Mouse (Mus musculus): ENCODE measurements around the gene Slc35b2.
A peak's percentile ranks its signal among the peaks of the same experiment; 100 is the strongest.

Slc35b2 gene

DNA sequence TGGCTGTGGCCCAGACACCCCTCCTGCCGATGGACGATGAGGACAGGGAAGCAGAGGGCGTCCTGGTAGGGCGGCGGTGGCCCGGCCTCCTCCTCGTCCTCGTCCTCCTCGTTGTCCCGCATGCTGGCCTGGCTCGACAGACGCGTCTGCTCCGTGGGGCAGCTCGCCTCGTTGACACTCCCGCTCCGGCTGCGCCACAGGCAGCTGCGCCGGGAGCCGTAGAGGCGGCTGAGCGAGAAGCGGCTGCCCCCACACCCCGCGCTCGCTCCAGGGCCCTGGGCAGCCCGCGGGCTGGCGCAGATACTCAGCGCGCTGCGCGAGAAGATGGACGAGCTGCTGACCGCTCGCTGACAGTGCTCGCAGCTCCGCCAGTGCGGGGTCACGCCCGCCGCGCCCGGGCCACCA lies 18.8 kb upstream of the Slc35b2 start:
- no peak for ATAC-seq (ENCODE audit: insufficient number of reproducible peaks, low FRiP score, low TSS enrichment)

DNA sequence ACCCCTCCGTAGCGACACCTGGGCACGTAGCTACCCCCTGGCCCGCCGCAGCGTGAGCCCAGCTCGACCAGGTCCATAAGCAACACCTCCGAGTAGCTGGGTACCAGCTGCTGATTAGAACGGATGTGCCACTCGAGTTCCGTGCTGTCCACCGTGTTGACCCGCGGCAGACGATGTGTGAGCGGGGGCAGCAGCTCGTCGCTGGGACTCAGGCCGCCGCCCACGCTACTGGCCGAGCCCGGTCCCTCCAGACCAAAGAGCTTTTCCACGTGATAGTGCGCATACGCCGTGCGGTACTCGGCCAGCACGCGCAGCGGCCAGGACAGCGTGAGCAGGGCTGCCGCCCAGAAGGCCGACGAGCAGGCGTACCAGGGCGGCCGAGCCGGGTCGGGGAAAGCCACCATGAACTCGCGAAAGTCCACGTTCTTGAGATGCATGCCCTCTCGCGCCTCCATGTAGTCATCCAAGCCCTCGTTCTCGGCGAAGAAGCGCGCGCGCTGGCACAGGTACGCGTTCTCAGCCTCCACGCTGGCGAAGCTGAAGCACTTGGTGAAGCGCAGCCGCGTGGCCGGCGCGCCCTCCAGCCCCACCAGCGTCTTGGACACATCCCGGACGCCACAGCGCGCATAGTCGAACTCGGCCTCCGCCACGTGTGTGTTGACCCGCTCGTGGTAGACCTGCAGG lies 18.3 kb upstream of the Slc35b2 start:
- ATAC-seq (ENCODE audit: insufficient number of reproducible peaks, low FRiP score, low TSS enrichment), result no peak

DNA sequence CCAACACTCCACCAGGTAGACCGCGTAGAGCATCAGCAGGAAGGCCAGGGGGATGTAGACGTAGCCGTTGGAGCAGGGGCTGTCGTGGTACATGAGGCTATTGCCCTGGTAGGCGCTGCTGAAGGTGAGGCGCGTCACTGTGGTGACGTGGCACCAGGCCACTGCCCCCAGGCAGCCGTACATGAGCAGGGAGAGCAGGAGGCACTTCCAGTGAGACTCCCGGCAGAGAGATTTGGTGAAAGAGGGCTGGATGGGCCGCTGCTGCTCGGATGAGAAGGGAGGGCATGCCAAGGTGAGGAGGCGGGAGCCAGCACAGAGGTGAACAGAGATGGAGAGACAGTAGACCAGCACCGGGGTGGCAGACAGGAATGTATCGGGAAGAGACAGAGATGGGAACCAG lies 16.7 kb upstream of the Slc35b2 start:
- no peak for ATAC-seq (ENCODE audit: insufficient number of reproducible peaks, low FRiP score, low TSS enrichment)

DNA sequence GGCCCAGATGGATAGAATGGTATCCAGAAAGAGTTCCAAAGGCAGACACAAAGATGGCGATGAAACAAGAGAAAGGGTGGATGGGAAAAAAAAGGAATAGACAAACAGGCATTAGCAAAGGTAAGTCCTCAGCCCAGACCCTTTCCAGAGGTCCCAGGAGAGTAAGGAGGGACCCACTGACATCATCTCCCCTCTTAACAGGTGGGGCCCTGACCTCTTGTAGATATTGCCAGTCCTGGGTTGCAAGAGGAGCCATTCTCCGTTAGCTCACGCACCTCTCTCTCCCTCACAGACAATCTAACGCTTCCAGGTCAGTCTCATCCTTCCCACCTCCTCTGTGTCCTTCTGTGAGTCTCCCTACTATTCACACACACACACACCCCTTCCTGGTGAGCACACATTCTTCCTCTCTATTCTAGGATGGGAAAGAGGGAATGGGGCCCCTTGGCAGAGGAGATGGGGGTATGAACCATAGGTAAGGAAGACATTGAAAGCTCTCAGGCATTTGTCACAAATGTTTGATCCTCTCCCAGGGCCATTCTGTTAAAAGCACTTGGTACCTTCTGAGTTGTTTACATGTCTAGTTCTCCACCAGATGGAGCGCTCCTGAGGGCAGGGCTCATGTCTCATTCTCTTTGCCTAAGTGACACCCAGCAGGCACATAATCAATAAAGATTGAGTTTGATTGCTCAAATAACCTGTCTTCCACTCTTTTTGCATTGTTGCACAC lies 16.0 kb upstream of the Slc35b2 start:
- ATAC-seq (ENCODE audit: insufficient number of reproducible peaks, low FRiP score, low TSS enrichment), result no peak

DNA sequence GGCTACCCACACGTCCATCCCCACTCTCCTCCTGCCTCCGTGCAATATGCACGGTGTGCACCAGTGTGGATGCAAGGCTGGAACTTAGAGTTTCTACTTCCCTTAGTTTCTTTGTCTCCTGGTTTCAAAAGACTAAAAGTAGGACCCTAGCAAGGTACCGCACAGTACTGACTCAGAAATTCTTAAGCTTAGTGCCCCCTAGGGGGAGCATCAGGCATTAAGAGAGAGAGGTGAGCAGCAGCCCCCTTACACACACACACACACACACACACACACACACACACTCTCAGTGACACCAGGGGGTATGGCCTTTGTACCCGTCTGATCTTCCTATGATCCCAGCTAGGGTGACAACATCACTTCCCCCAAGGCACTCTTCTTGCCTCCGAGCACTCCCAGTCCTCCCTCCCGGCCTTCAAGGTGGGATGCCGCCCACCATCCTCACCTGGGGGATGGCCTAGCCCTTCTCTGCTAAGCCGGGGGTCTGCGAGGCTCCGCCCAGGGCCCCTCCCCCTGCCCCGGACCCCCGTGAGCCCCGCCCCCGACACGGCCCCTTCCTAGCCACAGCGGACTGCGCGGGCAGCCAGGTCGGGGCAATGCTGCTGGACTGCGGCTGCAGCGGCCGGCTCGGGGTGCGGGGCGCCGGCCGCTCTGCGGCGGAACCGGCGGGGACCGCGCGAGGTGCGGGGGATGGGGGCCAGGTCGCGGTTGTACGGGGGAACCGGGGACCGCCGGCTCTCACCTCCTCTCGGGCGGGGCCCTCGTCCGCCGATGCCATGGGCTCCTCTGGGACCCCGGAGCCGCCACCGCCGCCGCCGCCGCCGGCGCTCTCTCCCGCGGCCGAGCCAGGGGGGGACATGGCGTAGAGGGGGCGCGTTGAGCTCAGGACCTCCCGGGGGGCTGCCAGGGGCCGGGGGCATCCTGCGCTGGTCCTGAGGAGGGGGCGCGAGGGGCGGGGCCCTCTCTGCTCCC lies 14.8 kb upstream of the Slc35b2 start:
- 0 out of 2 replicates have a peak, but pooled peaks have one; percentile 6 for ATAC-seq (ENCODE audit: insufficient number of reproducible peaks, low FRiP score, low TSS enrichment)

DNA sequence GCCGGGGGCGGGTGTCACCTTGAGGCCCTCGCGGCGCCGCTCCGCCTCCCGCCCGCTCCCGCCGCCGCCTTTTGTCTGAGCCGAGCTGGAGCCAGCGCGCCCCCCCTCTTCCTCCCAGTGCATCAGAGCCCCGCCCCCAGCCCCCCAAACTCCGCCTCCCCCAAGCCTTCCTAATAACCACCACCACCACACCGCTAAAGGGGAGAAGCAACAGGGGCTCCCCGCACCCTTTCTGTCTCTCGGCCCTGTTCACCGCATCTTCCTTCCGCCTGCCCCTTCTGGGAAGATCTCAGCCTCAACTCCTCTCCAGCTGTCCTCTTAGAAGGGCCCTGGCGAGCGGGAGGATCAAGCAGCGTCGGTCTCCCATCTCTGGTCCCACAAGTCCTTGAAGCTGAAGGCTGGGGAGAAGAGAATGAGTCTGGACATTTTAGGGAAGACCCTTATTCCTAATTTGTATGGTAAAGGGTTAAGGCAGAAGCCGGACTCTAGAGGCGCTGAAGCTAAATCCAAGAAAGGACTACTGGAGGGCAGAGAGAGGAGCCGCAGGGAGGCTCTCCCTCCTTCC lies 14.0 kb upstream of the Slc35b2 start, which contains the start of gene Tmem151b:
Gene Tmem151b (minus strand): TSS at position 61 of the 565 bp plus-strand sequence.
- no peak for ATAC-seq (ENCODE audit: insufficient number of reproducible peaks, low FRiP score, low TSS enrichment)

DNA sequence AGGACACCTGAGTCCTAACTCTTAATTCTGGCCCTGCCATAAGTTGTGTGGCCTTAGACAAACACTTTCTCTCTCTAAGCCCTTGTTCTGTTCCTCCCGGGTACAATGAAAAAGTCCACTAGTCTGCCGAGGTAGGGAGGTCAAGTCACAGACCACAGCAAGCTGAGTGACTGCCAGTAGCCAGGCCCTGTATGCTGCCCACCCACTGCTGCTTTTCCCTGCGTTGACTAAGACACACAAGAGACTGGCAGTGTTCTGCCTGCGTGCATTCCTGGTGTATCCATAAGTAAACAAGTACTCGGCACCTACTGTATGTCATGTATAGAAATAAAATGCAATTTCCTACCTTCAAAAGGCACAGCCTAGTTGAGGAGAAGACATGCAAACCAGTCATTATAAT lies 13.4 kb upstream of the Slc35b2 start:
- ATAC-seq (ENCODE audit: insufficient number of reproducible peaks, low FRiP score, low TSS enrichment), result no peak

DNA sequence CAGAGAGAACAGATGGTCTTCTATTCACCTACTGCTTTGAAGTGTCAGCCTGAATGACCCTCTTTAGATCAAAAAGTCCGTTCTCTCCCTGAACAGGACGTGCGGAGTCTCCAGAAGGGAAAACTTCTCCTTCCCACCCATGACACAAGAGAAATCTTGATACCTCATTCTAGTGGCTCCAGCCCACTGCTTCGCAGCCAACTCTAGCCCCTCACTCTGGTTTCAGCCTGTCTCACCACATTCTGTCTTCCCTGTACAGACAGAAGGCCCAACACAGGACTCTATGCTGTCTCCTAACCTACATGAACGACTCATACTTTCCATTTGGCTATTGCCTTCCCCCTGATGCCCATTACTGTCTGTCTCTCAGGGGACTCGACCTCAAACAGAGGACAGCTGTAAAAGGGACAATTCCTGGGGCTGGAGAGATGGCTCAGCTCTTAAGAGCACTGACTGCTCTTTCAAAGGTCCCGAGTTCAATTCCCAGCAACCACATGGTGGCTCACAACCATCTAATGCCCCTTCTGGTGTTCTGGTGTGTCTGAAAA lies 12.4 kb upstream of the Slc35b2 start:
- ATAC-seq (ENCODE audit: insufficient number of reproducible peaks, low FRiP score, low TSS enrichment), result no peak

DNA sequence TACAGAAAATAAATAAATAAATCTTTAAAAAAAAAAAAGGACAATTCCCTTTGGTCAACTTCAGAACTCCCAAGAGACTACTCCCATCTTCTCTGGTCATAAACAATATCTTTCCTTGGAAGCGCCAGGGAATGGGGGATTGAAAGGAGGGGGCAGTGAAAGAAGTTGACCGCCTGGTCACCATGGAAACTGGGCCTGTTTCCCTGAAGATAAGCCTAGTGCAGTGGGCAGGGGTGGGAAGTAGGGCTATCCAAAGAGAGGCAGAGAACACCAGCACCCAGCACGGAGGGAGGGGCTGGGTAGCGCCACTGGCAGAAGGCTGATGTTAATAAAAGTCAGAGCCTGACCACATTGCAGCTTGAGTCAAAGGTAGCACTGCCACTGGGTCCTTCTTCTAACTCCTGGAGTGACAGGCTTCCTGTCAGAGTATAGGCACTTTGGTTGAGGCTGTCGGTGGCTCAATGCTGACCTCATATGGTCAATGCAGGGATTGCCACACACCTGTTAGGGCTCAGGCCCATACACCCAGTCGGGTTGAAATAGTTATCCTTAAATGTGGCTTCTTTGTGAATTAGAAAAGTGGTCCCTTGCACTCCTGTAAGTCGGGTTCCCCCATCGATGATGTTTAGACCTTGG lies 11.7 kb upstream of the Slc35b2 start:
- 0 out of 2 replicates have a peak, but pooled peaks have one; percentile 4 for ATAC-seq (ENCODE audit: insufficient number of reproducible peaks, low FRiP score, low TSS enrichment)

DNA sequence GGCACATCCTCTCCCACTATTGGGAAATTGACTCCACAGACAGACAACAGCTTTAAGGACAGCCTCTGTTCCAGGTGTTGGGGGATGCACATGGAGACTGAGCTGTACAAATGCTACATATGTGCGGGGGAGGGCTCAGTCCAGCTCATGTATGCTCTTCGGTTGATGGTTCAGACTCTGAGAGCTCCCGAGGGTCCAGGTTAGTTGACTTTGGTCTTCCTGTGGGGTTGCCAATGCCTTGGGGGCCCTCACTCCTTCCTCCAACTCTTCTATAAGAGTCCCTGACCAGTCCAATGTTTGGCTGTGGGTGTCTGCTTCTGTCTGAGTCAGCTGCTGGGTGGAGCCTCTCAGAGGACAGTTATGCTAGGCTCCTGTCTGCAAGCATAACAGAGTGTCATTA lies 10.6 kb upstream of the Slc35b2 start:
- no peak for ATAC-seq (ENCODE audit: insufficient number of reproducible peaks, low FRiP score, low TSS enrichment)

DNA sequence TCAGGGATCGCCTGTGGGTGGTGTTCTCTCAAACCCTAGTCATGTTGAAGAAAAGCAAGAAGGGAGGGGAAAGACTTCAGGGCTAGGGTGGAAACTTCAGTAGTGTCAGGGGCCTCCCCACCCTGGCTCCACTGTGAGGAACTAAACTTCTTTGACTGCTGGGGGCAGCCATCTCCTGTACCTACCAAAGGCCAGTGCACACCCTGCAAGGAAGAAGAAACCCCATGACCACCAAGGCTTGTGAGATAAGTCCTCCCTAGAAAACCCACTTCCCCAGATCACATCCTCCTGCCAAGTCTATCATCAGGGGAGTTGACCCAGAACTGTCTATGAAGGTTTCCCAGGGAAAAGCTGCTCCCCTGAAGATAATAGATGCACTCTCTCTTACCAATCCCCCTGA lies 9.3 kb upstream of the Slc35b2 start:
- ATAC-seq (ENCODE audit: insufficient number of reproducible peaks, low FRiP score, low TSS enrichment), result no peak

DNA sequence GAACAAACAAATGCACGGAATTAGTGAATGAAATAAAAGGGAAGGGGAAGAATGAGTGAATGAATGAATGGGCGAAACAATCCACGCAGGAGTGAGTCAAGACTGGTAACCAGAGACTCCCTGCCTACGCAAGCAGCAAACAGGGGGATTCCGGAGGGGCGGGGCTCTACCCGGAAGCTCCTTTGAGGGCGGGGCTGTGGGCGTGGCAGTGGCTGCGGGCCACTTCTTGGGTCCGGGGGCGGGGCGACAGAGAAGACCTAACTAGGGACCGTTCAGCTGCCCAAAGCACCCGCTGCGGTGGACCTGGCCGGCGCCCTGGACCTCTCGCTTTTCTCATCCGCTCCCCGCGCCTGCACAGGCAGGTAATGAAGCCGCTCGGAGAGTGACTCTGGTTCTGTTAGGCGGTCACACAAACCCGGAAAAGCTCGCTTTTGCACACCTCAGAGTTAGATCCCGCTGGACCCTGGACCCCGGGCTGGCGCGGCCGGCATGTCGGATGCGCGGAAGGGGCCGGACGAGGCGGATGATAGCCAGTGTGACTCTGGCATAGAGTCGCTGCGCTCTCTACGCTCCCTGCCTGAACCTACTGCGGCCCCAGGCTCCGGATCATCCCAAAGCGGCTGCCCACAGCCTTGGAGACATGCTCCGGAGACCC lies 8.1 kb upstream of the Slc35b2 start, which contains the start of gene Nfkbie:
Gene Nfkbie (plus strand): TSS at position 252 of the 655 bp plus-strand sequence.
- peak; percentile 28 for ATAC-seq (ENCODE audit: insufficient number of reproducible peaks, low FRiP score, low TSS enrichment)

DNA sequence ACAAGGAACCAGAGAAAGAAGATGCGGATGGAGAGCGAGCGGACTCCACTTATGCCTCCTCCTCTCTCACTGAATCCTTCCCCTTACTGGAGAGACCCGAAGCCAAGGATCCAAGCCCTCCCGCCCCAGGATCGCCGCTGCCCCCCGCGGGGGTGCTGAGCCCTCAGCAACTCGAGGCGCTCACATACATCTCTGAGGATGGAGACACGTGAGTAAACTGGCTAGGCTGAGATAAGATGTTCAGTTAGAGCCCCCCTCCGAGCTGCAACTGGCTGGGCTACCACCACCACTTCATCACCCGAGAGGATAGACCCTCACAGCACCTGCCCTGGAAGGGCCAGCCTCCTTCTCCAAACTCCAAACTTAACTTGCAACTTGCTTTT lies 7.6 kb upstream of the Slc35b2 start:
- no peak for ATAC-seq (ENCODE audit: insufficient number of reproducible peaks, low FRiP score, low TSS enrichment)

DNA sequence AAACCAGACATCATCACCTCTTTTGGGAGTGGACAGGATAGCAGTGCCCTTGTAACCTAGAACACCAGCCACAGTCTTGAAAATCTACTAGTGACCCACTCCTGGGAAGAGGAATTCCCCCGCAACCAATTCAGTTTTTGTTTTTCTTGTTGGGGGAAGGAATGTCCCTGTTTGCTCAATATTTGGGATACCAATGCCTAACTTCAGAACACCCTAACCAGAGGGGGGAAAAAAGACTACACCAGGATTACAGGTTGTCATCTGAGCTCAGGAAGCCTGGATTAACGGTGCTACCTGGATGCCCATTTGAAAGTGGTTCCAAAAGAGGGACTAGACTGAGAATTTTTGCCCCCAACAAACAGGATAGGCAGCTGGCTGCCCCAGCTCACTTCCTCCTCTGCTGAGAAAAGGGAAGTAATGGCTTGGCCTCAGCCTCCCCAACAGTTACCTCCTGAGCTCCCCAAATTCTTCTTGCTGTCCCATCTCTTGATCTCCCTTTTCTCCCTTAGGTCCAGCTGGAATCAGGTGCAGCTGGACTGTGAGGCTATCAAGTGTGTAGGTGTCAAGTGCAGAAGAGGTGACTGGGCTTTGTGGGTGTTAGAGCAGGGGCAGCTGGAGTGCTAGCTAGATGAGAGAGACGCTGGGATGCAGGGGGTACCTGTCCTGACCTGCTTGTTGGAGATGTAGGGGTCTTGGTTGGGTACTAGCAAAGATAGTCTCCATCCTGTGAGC lies 7.0 kb upstream of the Slc35b2 start:
- ATAC-seq (ENCODE audit: insufficient number of reproducible peaks, low FRiP score, low TSS enrichment), result no peak

DNA sequence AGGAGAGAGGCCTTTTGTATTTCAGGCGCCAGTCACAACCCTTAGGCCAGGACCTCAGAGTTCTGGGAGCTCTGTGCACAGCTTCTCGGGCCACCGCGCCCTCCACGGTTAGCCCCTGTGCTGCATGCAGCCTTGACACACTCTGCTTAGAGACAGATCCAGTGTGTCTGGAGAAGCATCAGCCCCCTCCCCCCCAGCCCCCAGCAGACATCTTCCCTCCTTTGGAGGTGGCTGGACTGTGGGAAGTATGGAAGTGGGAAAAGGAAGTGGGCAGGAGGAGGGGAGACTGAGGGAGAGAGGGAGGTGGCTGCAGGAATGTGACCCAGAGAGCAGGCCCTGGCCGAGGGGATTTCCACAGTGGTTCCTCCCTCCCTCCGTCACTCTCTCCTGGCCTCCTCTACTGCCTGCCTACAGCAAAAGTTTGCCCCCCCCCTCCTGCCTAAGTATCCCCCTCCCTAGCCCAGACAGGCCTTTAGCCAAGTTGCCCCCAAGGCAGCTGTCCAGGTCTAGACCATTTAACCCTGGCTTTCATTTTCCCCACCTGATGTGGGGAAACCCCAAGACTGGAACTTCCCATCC lies 6.3 kb upstream of the Slc35b2 start:
- no peak for ATAC-seq (ENCODE audit: insufficient number of reproducible peaks, low FRiP score, low TSS enrichment)

DNA sequence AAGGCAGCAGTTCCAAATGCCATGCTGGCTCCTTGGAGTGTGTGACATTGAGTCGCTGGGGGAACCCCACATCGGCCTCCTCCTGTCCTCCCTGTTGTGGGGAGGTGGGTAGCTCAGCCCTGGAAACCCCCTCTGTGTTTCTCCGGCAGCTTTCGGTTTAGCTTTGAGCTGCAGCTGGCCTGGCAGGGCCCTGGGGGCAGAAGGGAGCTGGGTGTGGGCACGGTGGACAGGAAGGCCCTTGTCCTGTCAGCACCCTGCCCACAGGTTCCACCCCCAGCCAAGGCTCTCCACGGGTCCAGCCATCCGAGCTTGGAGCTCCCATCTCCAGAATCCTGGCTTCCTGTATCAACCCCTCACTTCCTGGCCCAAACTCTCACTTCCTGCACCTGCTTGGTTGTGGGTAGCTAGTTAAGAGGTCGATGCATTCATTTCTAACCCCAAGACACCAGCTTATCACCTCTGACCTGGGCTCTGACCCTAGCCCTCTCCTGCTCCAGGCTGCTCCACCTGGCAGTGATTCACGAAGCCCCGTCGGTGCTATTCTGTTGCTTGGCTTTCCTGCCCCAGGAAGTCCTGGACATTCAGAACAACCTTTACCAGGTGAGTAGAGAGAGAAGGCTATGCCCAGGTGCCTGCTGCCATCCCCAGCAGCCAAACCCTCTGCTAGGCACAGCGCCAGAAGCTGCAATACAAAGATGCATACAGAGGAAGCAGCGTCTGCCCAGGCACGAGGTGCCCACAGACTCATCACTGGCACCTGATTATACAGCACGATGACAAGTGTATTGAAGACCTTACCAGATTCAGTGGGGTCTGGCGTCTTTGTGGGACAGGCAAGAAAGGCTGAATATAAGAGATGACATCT lies 5.4 kb upstream of the Slc35b2 start:
- ATAC-seq (ENCODE audit: insufficient number of reproducible peaks, low FRiP score, low TSS enrichment), result no peak

Data from cerebellum, adult (tissue).